Mouse (Mus musculus): ENCODE results near the gene Il6ra.

- TF ChIP-seq CTCF (IDR thresholded peaks at IDR 0.05; ENCODE audit: borderline replicate concordance, insufficient read depth, low read depth, low read length) (no peak), POLR2A (IDR thresholded peaks at IDR 0.05; ENCODE audit: borderline replicate concordance, insufficient read depth, low read length) (no peak)
These were observed 16.0 kb upstream of the Il6ra start for GRCm38 (mm10) chr3:89928956-89929355.

All from cerebellum, adult 2 months (tissue).